In genomic region chr14:12340238-12341074, GRCm38 (mm10) we compare ENCODE assay signal across 14 mouse cellular contexts. TPM values are rescaled to one million over a fixed set of nuclear protein-coding genes. Genes with fewer than 3 reads are reported as not detected.
DNase-seq lines count a peak whose midpoint lies in the region; ATAC-seq and TF ChIP-seq lines count a peak whose summit lies in the region.
"Had no signal": no experiment of that assay in that cellular context is flagged by ENCODE, and none has a peak within 500 bp of the region (broad histone marks: within the 10 kb centered on the region; RNA-seq: fewer than 3 reads in every experiment).

No protein-coding gene starts in this region.

- H3K27me3 ChIP-seq in hindbrain, embryonic 11.5 days (ENCODE audit: control insufficient read depth, insufficient read depth, low read length), result peaks cover 94% of the 10 kb centered on the region
- H3K27me3 ChIP-seq in hindbrain, embryonic 16.5 days (replicated peaks; ENCODE audit: control insufficient read depth, insufficient read depth, low read length), result peaks cover 54% of the 10 kb centered on the region
- peaks cover 95% of the 10 kb centered on the region for H3K27me3 ChIP-seq in E14TG2a.4 (ENCODE audit: insufficient read depth, low read length)
- H3K27me3 ChIP-seq in forebrain, postnatal 0 days (ENCODE audit: insufficient read depth, low read length), result peaks cover 10% of the 10 kb centered on the region

- under 1% methylated on average over 19 of the region's 19 CpGs for WGBS in hindbrain, embryonic 11.5 days
- WGBS in hindbrain, embryonic 16.5 days, result under 1% methylated on average over 19 of the region's 19 CpGs
- 4% methylated on average over 19 of the region's 19 CpGs for WGBS in forebrain, postnatal 0 days

- H3K36me3 ChIP-seq in hindbrain, embryonic 11.5 days (ENCODE audit: control insufficient read depth, insufficient read depth, low read length), result no peaks in the 10 kb centered on the region
- no peaks in the 10 kb centered on the region for H3K36me3 ChIP-seq in hindbrain, embryonic 16.5 days (ENCODE audit: control insufficient read depth, insufficient read depth, low read length)
- H3K36me3 ChIP-seq in E14TG2a.4 (ENCODE audit: insufficient read depth, low read length), result no peaks in the 10 kb centered on the region
- H3K36me3 ChIP-seq in ES-E14 (ENCODE audit: control insufficient read depth, insufficient read depth, low read length, poor library complexity, severe bottlenecking), result no peaks in the 10 kb centered on the region
- H3K36me3 ChIP-seq in forebrain, postnatal 0 days (ENCODE audit: insufficient read depth), result no peaks in the 10 kb centered on the region

- ATAC-seq in hindbrain, embryonic 11.5 days (ENCODE audit: low FRiP score), result no peak
- ATAC-seq in hindbrain, embryonic 16.5 days, result no peak
- ATAC-seq in forebrain, postnatal 0 days, result peak; percentile 25
- ATAC-seq: lung, postnatal 0 days had no signal

- no peak overlapping the region for H3K9ac ChIP-seq in hindbrain, embryonic 11.5 days (ENCODE audit: low read depth, low read length)
- H3K9ac ChIP-seq in hindbrain, embryonic 16.5 days (ENCODE audit: low read depth, low read length), result no peak overlapping the region
- no peak overlapping the region for H3K9ac ChIP-seq in ES-E14 (ENCODE audit: insufficient read depth, low read depth, low read length, poor library complexity, severe bottlenecking)
- peak overlapping the region; percentile 57 for H3K9ac ChIP-seq in forebrain, postnatal 0 days

- no peaks in the 10 kb centered on the region for H3K9me3 ChIP-seq in hindbrain, embryonic 11.5 days (ENCODE audit: control insufficient read depth, low read length)
- no peaks in the 10 kb centered on the region for H3K9me3 ChIP-seq in hindbrain, embryonic 16.5 days (ENCODE audit: control insufficient read depth, low read length)
- H3K9me3 ChIP-seq in E14TG2a.4 (ENCODE audit: low read length) (no peaks in the 10 kb centered on the region), ES-E14 (ENCODE audit: control insufficient read depth, insufficient read depth, low read depth, low read length) (no peaks in the 10 kb centered on the region)
- H3K9me3 ChIP-seq in forebrain, postnatal 0 days (ENCODE audit: low read length), result no peaks in the 10 kb centered on the region

- H3K4me3 ChIP-seq in hindbrain, embryonic 11.5 days (ENCODE audit: low read depth, low read length), result no peak overlapping the region
- no peak overlapping the region for H3K4me3 ChIP-seq in hindbrain, embryonic 16.5 days (ENCODE audit: low read length)
- H3K4me3 ChIP-seq in E14TG2a.4 (replicated peaks; ENCODE audit: low read length) (peak overlapping the region; percentile 49), ES-E14 (ENCODE audit: insufficient read depth in 1 of 2, low read depth in 1 of 2, low read length in 2 of 2, poor library complexity in 1 of 2, severe bottlenecking in 1 of 2) (peak overlapping the region in 1 of 2 experiments; percentile 6; a peak in 1 of 4 replicates)
- peak overlapping the region; percentile 42 for H3K4me3 ChIP-seq in forebrain, postnatal 0 days (ENCODE audit: low read depth, low read length)

- no peak for TF ChIP-seq CTCF in E14TG2a.4 (conservative IDR thresholded peaks at IDR 0.05; ENCODE audit: low read length)
- no peak for TF ChIP-seq CTCF in forebrain, postnatal 0 days (IDR thresholded peaks at IDR 0.05; ENCODE audit: low read depth)

- DNase-seq in hindbrain, embryonic 11.5 days (ENCODE audit: low spot score), result peak; percentile 51
- DNase-seq in ES-E14 (ENCODE audit: low read depth, low spot score), result no peak
- DNase-seq in forebrain, postnatal 0 days, result peak; percentile 73
- no peak for DNase-seq in thymus, postnatal 0 days (ENCODE audit: low spot score)
- DNase-seq in ovary, postnatal 36 days (ENCODE audit: low spot score), result no peak
- DNase-seq: cerebellum, adult 9-11 months; kidney, adult 18-20 months had no signal

- H3K4me1 ChIP-seq in hindbrain, embryonic 11.5 days (replicated peaks; ENCODE audit: control insufficient read depth, insufficient read depth, low read length), result no peaks in the 10 kb centered on the region
- H3K4me1 ChIP-seq in hindbrain, embryonic 16.5 days (ENCODE audit: control insufficient read depth, insufficient read depth, low read depth, low read length), result peaks cover 5% of the 10 kb centered on the region
- H3K4me1 ChIP-seq in E14TG2a.4 (replicated peaks; ENCODE audit: low read depth, low read length) (peaks cover 73% of the 10 kb centered on the region), ES-E14 (ENCODE audit: control insufficient read depth in 2 of 2, insufficient read depth in 2 of 2, low read length in 2 of 2, poor library complexity in 1 of 2) (peaks cover 3 to 9% of the 10 kb centered on the region in 2 experiments; a peak in 2 of 4 replicates)
- 0 out of 2 replicates have a peak, but pooled peaks cover 2% of the 10 kb centered on the region for H3K4me1 ChIP-seq in forebrain, postnatal 0 days (ENCODE audit: insufficient read depth)

- H3K27ac ChIP-seq in hindbrain, embryonic 11.5 days (ENCODE audit: low read depth, low read length), result no peak overlapping the region
- H3K27ac ChIP-seq in hindbrain, embryonic 16.5 days (ENCODE audit: low read depth, low read length), result no peak overlapping the region
- H3K27ac ChIP-seq in ES-E14 (ENCODE audit: insufficient read depth, low read depth, low read length, poor library complexity, severe bottlenecking), result no peak overlapping the region
- peak overlapping the region; percentile 78 for H3K27ac ChIP-seq in forebrain, postnatal 0 days (ENCODE audit: low read depth, low read length)

- no peak overlapping the region for H3K4me2 ChIP-seq in hindbrain, embryonic 11.5 days (replicated peaks; ENCODE audit: low read depth, low read length)
- H3K4me2 ChIP-seq in hindbrain, embryonic 16.5 days (ENCODE audit: low read length), result no peak overlapping the region; the same call in 1 of the 2 replicates
- peak overlapping the region; percentile 56 for H3K4me2 ChIP-seq in forebrain, postnatal 0 days (ENCODE audit: low read depth)

- in situ Hi-C loops in ES-E14 (cut with MboI; ENCODE audit: low sequenced_read_pairs in 2 of 2, unreplicated experiment in 2 of 2), result no loop called here

TF ChIP-seq in ES-E14, 5 proteins besides CTCF, POLR2A, EP300 and RAD21:
- TF ChIP-seq ZNF384 (IDR thresholded peaks at IDR 0.05; ENCODE audit: low read depth, low read length) (0 out of 2 replicates have a peak, but pooled peaks have one; percentile 18), ZC3H11A (IDR thresholded peaks at IDR 0.05; ENCODE audit: borderline replicate concordance, low read depth, low read length) (no peak)
TF ChIP-seq in ES-E14: peak in this region for 1.

RNA-seq across cellular contexts. Expression of gene Fezf2, which starts 7.5 kb away (rescaled TPM):
- polyA plus RNA-seq in hindbrain, embryonic 11.5 days (2014; fragmentation: Nextera tagmentation; extraction: Ambion mirVana), result not detected in 2 replicates
- 0.06 and 2.3 TPM in 2 replicates for polyA plus RNA-seq in hindbrain, embryonic 16.5 days (2015; fragmentation: Nextera tagmentation; extraction: Ambion mirVana)
- total RNA-seq in ES-E14 (2012; rRNA removed), result not detected in 2 replicates
- 26.8 and 27.5 TPM in 2 replicates for total RNA-seq in forebrain, postnatal 0 days (2014; rRNA removed)
- 40.7 and 42.2 TPM in 2 replicates for polyA plus RNA-seq in forebrain, postnatal 0 days (2015; fragmentation: Nextera tagmentation; extraction: Ambion mirVana)
- polyA plus RNA-seq in thymus, postnatal 0 days (2015; fragmentation: Nextera tagmentation; extraction: Ambion mirVana), result 5.4 and 6.7 TPM in 2 replicates
- total RNA-seq: adrenal gland, adult 18-20 months; MEL had no signal
- polyA plus RNA-seq: lung, postnatal 0 days; neural tube, embryonic 14.5 days had no signal

RNA-seq across cellular contexts. Expression of gene 3830406C13Rik, which starts 56.5 kb away (rescaled TPM):
- polyA plus RNA-seq in hindbrain, embryonic 11.5 days (2014; fragmentation: Nextera tagmentation; extraction: Ambion mirVana), result 26.2 and 33.2 TPM in 2 replicates
- polyA plus RNA-seq in hindbrain, embryonic 16.5 days (2015; fragmentation: Nextera tagmentation; extraction: Ambion mirVana), result 39.1 and 42.3 TPM in 2 replicates
- total RNA-seq in ES-E14 (2012; rRNA removed), result 4.7 and 8.3 TPM in 2 replicates
- 27.8 and 40.2 TPM in 2 replicates for total RNA-seq in forebrain, postnatal 0 days (2014; rRNA removed)
- polyA plus RNA-seq in forebrain, postnatal 0 days (2015; fragmentation: Nextera tagmentation; extraction: Ambion mirVana), result 35.2 and 39.0 TPM in 2 replicates
- 66.1 and 71.4 TPM in 2 replicates for polyA plus RNA-seq in thymus, postnatal 0 days (2015; fragmentation: Nextera tagmentation; extraction: Ambion mirVana)

RNA-seq across cellular contexts. Expression of gene Gm49355, which starts 56.7 kb away (rescaled TPM):
- polyA plus RNA-seq in hindbrain, embryonic 11.5 days (2014; fragmentation: Nextera tagmentation; extraction: Ambion mirVana), result 0.08 and 0.23 TPM in 2 replicates
- polyA plus RNA-seq in hindbrain, embryonic 16.5 days (2015; fragmentation: Nextera tagmentation; extraction: Ambion mirVana), result 0.19 and 0.27 TPM in 2 replicates
- not detected in 2 replicates for total RNA-seq in ES-E14 (2012; rRNA removed)
- 0.15 TPM in 1 of 2 replicates, not detected in the other for total RNA-seq in forebrain, postnatal 0 days (2014; rRNA removed)
- polyA plus RNA-seq in forebrain, postnatal 0 days (2015; fragmentation: Nextera tagmentation; extraction: Ambion mirVana), result 0.15 and 0.21 TPM in 2 replicates
- polyA plus RNA-seq in thymus, postnatal 0 days (2015; fragmentation: Nextera tagmentation; extraction: Ambion mirVana), result 0.20 and 0.26 TPM in 2 replicates
- total RNA-seq: left cerebral cortex, postnatal 10 days had no signal

Comparison
In these comparisons a context has a peak if more than half of its experiments do, and no peak if none do; other contexts are left out.
1. DNase-seq: peak in hindbrain, embryonic 11.5 days (single experiment) and forebrain, postnatal 0 days (single experiment); none in ES-E14 (single experiment), thymus, postnatal 0 days (single experiment) and ovary, postnatal 36 days (single experiment).
2. H3K4me3 ChIP-seq: peak in E14TG2a.4 (single experiment) and forebrain, postnatal 0 days (single experiment); none in hindbrain, embryonic 11.5 days (single experiment) and hindbrain, embryonic 16.5 days (single experiment).